Mouse (Mus musculus) urinary bladder, postnatal 25 days (tissue): ENCODE data around the gene Pkd1.

Source experiments
- DNase-seq: peaks from one replicate; pipeline ENCODE4 v3.0.0; 2022; ENCODE audit warnings: low spot score

Gene Pkd1

DNA sequence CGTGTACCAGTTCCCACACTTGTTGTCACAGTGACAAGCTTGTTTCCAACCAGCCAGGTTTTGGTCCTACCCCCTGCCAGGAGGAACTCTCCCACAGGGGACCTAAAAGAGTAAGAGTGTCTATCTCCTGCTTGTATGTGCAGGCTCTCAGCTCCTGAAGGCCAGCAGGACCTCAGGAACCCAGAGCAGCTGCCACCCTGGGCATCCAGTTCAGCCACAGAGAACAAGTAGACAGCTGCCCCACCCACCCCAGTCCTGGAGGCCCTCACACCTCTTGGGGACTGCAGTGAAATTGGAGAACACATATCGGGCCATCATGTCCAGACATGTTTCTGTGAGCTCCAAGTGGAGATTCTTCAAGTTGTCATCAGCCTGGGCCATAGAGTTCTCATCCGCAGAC, 54.9 kb downstream of the Pkd1 start:
- no peak for DNase-seq

DNA sequence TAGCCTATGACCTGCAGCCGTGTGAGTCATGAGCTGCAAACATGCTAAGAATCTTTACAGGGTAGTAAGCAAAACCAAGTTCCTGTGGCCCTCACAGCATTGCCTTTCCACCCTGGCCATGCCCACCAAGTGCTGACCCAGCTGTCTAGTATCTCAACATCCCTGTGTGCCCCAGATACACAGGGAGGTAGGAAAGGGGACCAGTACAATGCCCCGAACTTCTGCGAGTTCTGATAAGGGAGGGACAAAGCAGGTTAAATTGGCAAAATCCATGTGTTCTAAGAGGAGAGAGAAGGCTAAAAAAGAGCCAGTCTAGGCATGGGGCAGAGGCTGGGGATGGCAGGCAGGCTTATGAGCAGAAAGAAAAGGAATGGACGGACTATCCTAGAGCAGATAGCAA, 58.7 kb downstream of the Pkd1 start:
- no peak for DNase-seq

DNA sequence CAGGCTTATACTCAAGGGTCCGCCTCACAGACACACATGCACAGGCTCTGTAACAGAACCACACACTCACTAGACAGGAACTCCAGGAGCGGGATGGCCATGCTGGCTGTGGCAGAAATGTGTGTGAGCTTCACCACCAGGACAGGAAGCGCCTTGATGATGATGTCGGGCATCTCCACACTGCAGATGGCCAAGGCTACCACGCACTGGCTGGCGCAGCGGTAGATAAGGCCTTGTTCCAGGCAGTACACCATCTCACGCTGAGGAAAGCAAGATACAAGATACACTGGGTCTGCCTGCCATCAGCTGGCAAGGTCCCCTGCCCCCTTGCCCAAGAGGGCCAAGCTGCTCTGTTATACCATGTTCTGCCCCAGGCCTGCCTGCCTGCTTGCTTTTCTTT, 59.2 kb downstream of the Pkd1 start:
- DNase-seq: no peak

DNA sequence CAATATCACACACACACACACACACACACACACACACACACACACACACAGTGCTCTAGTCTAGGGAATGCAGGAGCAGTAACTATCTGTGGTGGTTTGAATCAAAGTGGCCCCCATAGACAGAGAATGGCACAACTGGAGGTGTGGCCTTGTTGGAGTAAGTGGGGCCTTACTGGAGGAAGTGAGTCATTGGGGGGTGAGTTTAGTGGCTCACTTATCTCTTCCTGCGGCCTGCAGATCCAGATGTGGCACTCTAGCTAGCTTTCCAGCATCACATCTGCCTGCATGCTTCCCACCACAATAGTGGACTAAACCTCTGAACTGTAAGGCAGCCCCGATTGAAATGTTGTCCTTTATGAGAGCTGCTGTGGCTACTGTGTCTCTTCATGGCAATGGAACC, 61.1 kb downstream of the Pkd1 start:
- DNase-seq: no peak

DNA sequence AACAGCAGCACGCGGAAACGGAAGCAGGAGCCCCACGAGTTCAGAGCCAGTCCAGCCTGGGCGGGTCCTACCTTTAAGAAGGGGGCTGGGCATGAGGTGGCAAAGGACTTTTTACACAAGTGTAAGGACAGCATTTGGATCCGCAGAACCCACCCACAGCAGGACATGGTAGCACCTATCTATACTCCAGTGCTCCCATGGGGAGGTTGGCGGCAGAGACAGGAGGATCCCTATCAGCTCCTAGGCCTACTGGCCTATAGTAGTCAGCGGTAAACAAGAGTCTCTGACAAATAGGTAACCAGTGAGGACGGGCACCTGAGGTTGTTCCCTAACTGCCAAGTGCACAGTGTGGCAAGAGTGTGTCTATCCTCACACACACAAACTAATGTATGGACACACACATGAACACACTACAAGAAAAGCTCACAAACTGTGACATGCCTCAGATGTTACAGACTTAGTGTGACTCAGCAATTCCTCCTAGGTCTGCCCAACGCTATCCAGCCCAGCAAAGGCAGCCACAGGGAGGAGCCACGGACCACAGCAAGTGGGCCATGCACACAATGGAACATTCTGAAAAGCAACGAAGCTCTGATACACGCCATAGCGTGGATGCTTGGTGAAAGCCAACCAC, 68.0 kb downstream of the Pkd1 start:
- DNase-seq: no peak

DNA sequence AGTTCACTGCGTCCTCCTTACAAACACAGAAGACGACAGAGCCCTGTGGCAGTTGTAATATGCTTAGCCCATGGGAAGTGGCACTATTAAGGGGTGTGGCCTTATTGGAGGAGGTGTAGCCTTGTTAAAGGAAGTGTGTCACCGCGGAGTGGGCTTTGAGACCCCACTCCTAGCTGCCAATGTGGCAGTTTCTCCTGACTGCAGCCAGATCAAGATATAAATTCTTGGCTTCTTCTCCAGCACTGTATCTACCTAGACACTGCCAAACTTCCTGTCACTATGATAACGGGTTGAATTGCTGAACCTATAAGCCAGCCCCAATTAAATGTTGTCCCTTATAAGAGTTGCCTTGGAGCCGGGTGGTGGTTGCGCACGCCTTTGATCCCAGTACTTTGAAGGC, 75.8 kb downstream of the Pkd1 start:
- no peak for DNase-seq

DNA sequence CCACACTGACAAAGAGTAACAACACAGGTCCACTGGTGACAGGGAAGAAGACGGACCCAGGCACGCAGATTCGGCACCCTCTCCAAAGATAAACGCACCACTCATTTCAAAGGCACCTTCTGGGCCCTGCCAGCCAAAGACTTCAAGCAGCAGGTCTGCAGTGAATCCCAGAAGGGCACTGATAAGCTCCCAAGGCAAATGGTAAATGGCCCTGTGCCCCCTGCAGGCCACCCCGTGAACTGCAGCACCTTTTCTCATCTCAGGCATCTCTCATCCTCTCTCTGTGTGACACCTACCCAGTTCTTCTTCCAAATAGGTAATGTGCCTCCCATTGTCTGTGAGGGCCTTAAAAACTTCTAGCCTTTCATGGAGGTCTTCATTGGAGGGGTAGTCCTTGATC, 79.0 kb downstream of the Pkd1 start:
- DNase-seq: peak; percentile 65

DNA sequence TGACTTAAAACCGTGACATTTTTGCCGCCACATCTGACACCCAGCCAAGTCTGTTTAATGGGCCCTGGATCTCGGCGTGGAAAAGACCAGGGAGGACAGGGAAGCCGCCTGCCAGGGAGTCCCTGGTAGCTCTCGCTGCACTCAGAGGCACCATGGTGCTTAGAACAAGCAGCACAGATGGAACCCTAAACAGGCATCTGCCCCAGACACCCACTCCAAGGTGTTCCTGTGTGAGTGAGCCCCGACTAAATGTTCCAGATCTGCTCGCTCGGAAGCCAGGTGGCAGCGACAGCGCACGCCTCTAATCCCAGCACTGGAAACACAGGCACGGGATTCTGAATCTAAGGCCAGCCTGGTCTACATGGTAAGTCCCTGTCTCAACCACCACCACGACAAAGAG, 80.4 kb downstream of the Pkd1 start:
- no peak for DNase-seq

DNA sequence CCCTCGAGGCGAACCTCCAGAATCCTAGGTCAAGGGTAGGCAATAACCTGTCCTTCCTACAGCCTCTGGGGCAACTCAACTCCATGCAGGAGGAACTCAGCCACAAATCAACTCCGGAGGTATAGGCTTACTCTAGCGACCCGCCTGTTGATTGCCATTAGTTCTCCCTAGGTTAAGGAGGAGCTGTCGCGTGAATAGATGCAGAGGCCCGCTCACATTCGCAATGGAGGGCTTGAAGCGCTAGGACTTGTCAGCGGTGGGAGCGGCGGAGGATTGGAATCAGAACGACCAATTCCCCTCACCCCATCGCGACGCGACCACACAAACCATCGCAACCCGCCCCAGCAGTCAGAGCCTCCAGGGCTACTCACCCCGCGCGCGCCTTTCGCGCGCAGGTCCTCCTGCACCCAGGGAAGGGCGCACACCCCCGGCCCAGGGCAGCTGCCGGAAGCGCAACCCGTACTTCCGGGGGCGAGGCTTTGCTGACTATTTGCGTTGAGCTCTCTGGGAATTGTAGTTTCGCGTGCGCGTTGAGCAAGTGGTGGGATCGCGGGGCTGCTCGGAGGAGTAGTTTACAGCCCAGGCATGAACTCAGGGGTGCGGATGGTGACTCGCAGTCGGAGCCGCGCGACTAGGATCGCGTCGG, 82.7 kb downstream of the Pkd1 start, which contains the start of the genes Tsc2 and Nthl1:
TSS of gene Tsc2 (minus strand) at position 464 of the 646 bp plus-strand sequence.
TSS of gene Nthl1 (plus strand) at position 514 of the 646 bp plus-strand sequence.
- peak; percentile 77 for DNase-seq

DNA sequence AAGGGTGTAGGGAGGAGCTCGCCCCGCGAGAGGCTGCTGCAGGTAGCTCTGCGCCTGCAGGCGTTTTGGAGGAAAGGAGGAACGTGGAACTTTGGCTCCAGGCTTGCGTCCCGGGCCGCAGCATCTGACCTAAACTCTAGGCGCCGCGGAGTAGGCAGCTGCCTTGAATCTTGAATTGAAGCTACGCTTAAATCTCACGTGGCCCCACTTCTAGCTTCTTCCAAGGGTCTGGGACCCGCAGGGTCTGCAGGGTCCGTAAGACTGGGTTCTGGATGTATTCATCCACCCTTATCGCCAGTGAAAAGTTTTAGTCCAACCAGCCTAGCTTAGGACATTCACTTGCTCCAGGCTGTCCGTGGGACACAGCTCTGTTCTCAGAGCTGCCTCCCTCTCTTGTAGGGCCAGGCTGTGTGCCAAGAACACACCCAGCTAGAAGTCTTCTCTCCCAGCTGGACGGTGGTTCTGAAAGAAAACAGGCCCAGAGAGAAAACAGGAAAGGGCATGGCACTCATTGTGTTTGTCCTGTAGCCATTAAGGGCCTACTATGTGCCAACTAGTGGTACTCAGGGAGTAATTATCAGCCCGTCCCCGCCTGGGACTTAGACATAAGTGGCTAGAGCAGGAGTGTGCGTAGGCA, 83.3 kb downstream of the Pkd1 start:
- DNase-seq: peak; percentile 60

DNA sequence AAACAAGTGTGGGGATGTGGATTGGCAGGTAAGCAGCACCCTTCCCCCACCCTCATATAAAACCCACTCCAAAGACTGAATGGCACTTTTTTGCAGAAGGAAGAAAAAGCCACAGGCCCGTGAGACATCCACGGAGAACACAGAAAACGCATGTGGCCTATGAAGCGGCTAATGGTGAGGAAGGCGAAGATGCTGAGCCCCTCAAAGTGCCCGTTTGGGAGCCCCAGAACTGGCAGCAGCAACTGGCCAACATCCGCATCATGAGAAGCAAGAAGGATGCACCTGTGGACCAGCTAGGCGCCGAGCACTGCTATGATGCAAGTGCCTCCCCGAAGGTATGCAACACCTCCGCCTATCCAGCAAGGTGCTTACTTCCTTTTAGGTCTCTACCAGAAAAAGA, 84.2 kb downstream of the Pkd1 start:
- DNase-seq: no peak

DNA sequence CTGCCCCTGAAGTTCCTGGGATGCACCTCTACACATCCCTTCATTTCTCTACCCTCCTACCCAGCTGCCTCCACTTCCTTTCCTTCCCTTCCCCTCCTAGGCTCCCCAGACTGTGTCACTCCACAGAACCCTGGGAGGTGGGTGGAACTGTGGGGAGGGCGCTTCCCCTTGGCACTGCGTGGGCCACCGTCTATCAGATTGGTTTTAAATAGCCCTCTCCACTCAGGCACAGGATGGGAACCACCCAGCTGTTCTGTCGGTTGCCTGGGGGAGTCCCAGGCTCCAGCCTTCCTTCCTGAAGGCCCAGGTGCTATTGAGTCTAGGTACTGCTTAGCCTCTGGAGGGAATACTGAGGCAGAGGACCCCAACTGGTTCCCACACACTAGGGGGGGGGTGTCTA, 85.4 kb downstream of the Pkd1 start:
- DNase-seq: no peak

DNA sequence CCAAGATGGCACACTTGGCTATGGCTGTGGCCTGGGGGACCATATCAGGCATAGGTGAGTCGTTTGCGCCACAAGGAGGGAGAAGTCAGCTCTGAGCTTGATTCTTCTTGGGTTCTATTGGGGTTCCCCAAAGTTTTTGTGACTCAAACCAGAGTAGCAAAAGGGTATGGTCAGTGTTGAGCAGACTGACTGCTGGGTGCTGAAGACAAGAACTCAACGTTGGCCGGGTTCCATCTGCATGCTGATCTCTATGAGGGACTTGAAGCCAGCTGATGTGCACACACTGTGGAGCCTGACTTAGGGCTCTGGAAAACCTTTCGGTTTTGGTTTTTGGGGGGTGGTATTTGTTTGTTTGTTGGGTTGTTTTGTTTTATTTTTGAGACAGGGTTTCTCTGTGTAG, 86.1 kb downstream of the Pkd1 start:
- no peak for DNase-seq

DNA sequence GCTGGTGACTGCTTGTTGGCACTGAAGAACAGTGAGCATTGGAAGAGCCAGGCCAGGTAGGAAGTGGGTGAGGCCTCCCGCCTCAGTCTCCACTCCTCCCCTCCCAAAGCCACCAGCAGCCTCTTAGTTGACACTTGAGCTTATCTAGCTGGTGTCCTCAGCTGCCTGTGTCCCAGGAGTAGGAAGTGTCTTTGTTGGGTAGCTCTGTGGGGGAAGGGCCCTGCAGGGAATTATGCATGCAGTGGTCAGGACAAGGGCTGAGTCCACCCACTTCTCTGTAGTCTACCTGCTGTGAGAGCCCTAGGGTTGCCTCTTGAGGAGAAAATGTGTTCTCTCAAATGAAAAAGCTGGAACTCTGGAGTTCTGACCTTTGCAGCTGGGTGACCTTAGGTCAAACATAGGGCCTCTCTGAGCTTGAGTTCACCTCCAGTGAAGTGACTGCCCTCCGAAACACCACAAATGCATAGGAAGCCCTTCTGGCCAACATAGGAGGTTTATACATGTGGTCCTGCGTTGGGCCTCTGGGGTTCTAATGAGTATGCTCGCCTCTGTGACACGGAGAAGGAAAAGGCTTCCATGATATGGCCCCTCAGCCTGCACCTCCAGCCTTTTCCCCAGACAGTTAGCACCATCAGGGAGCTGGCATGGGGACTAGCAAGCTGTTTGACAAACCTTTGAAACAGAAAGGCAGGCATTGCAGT, 87.3 kb downstream of the Pkd1 start:
- DNase-seq: no peak

DNA sequence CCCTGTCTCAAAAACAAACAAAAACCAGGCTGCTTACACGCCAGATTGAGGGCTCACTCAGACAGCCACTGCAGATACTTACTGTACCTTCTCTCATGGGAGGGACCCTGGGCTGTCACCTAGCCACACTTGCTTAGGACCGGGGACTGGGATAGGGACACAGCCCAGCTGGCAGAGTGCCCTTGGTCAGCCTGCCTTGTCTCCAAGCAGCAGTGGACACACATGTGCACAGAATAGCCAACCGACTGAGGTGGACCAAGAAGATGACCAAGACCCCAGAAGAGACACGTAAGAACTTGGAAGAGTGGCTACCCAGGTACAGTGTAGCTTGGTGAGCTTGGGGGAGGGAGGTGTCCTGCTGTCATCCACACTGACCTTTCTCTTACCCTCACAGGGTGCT, 88.6 kb downstream of the Pkd1 start:
- no peak for DNase-seq

DNA sequence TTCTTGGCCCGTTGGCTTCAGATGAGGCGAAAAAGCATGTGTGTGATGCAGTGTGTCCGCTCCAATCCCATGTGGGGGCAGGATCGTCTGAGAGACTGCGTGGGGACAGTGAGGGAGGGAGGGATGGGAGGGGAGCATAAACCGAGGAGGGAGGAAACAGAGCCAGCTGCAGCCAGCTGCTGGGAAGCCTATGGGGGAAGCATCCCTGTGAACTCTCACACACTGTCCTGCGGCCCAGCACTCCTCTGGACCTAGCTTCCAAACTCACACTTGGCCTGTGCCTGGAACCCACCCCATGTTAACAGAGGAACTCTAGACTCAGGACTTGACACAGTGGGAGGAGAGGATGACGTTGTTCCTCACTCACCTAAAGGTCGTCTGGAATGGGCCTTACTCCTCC, 89.2 kb downstream of the Pkd1 start:
- no peak for DNase-seq

DNA sequence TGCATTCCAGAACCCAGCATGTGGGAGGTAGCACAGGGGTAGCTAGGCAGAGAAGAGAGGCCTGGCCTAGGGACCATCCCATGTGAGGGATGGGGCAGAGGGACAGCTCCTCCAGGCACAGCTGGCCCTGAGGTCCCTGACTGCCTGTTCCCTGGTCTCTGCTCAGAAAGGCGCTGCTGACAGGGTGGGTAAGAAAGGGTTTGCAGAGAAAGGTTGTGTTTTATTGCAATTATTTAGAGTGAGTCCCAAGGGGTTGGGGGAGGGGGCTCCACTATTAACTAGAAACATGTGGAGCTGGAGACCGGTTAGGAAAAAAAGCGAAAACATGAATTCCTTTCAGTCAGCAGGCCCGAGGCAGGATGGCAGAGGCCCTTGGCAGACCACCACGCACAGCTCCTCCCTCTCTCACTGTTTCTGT, 89.9 kb downstream of the Pkd1 start:
- DNase-seq: no peak

DNA sequence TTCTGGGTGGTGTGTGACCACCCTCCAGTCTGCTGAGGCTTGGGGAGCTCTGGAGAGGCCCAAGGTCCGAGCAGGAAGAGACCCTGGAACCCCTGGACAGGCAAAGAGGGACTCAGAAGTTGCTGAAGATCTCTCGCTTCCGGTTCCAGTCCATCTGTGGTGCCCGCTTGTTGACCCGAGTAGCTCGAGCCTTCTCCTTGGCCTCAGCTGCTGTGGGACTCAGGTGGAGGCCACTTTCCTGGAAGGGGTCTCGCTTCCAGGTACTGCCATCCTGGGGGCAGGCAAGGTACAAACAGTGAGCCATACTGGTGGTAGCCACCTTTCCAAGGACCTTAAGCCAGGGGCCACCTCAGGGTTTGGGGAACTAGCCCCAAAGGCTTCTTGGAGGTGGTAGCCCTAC, 90.5 kb downstream of the Pkd1 start:
- DNase-seq: no peak

DNA sequence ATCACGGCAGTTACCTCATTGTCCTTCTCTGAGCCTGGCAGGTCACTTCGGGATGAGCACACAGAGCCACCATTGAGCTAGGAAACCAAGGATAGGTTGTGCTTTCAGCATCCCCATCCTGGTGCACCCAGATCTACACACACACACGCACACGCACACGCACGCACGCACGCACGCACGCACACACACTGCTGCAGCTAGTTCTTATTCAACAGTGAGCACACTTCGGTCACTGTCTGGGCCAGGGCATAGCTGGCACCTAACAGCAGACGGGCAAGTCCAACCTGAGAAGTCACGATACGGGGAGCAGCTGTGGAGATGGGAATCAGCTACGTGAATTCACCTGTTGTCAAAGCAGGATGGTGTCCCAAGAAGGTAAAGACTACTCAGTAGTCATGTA, 90.9 kb downstream of the Pkd1 start:
- no peak for DNase-seq

DNA sequence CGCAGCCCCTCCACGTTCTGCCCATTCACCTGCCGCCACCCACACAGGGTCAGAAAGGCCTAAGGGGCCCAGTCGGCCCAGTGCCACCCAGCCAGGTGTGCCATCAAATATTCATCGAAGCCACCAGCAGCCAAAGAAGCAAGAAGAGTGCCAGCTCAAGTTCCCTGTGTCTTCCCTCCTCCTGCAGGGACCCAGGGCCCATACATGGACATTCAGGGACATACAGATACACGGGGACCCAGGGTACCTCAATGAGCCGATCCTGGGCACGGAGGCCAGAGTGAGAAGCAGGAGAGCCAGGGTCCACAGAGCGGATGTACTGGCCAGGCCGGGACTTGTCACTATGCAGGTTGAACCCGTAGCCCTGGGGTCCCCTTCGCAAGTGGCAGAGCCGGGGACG, 92.3 kb downstream of the Pkd1 start:
- DNase-seq: no peak

DNA sequence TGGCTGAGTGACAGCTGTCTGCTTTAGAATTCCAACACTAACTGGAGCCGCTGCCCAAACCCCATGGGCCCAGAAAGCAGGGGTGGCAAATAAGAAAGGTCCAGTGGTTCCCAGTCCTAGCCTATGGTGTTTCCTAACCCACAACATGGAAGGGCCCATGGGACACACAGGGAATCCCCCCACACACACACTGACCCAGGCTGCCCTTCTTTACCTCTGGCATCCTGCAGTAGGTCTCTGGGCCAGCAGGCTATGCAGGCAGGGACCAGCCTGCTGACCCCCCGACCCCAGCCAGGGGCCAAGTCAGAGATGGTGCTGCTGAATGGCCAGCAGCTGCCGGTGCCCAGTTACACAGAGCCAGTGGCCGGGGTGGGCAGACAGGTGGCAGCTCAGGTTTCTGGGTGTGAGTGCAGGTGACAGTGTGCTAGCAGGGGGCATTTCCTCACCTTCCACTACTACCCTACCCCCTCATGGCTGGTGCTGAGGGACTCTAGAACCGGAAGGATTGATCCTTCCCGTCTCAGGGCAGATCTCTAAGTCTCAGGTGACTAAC, 93.2 kb downstream of the Pkd1 start:
- no peak for DNase-seq

DNA sequence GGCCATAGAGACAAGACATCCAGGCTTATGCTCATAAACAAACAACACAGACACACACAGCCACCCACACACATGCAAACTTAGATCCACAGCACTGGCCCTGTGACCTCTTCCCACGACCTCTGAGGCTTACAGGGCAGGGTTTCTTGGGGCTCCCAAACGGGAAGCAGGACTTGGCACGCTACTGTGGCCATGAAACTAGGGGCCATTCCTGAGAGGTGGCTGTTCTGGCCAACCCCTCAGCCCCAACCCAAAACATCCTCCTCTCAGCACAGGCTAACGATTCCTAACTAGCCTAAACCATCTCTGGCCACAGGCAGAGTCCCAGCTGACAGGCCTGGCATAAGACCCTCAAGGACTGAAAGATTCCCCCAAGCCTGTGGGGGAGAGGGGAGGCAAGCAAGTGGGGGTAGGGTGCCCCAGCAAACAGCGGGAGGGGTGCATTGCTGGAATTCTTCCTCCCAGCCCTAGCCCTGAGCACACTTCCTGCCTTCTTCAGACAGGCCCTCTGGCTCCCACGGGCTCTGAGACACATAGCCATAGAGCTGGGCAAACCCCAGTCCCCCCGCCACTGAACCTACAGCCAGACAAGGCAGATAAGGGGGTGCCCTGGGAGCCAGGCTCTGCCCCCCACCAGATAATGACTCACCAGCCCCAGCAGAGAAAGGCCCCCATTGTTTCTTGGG, 94.5 kb downstream of the Pkd1 start:
- DNase-seq: no peak
